Mouse (Mus musculus): ENCODE data around the gene Tmem35b. TPM values are rescaled to one million over a fixed set of nuclear protein-coding genes. Genes with fewer than 3 reads are reported as not detected.

Tmem35b gene
- polyA plus RNA-seq, 1 experiment from 2014 or later: 17.7 TPM

DNA sequence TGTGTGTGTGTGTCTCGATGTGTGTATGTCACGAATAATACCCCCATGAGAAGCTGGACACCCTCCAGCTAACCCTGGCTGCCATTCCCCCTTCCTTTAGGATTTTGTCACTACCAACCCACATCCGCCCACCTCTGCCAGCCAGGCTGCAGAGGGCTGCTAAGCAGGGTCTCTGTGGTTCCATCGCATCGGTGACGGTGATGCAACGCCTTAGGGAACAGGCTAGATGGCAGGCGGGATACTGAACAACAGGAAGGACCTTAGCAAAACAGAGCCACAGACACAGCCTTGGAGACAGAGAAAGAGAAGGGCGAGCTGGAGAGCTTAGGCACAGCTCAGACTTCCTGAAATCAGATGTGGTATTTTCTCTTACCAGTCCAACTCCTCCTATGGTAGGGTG, 55.2 kb downstream of the Tmem35b start:
- peaks cover 27% of the 10 kb centered on the region for H3K4me1 ChIP-seq
- H3K4me3 ChIP-seq (replicated peaks): no peak overlapping the region
- no peaks in the 10 kb centered on the region for H3K27me3 ChIP-seq (replicated peaks)
- no peak overlapping the region for H3K9ac ChIP-seq (replicated peaks)
- H3K9me3 ChIP-seq (replicated peaks): no peaks in the 10 kb centered on the region
- H3K27ac ChIP-seq (replicated peaks): peak overlapping the region; percentile 15; the same call in 1 of the 2 replicates
- H3K36me3 ChIP-seq: no peaks in the 10 kb centered on the region
- H3K4me2 ChIP-seq: no peak overlapping the region
- no peak for ATAC-seq (ENCODE audit: low FRiP score)
- WGBS: 41% methylated on average over 9 of the region's 9 CpGs

Other genes with a start within 250 kb of the Tmem35b start
- 22.6 and 24.9 TPM in 2 replicates for gene Zmym4, start 155.6 kb upstream of the Tmem35b start, polyA plus RNA-seq (2015; fragmentation: Nextera tagmentation; extraction: Ambion mirVana)
- gene Sfpq, start 102.4 kb upstream of the Tmem35b start, polyA plus RNA-seq (2015; fragmentation: Nextera tagmentation; extraction: Ambion mirVana): 67.3 and 67.6 TPM in 2 replicates
- gene Zmym1, start 62.5 kb upstream of the Tmem35b start, polyA plus RNA-seq (2015; fragmentation: Nextera tagmentation; extraction: Ambion mirVana): 24.6 and 25.6 TPM in 2 replicates
- gene Zmym6, start 46.3 kb upstream of the Tmem35b start, polyA plus RNA-seq (2015; fragmentation: Nextera tagmentation; extraction: Ambion mirVana): 31.6 and 33.7 TPM in 2 replicates
- 20.9 and 25.1 TPM in 2 replicates for gene Dlgap3, start 45.5 kb downstream of the Tmem35b start, polyA plus RNA-seq (2015; fragmentation: Nextera tagmentation; extraction: Ambion mirVana)
- 61.7 and 68.9 TPM in 2 replicates for gene Smim12, start 120.1 kb downstream of the Tmem35b start, polyA plus RNA-seq (2015; fragmentation: Nextera tagmentation; extraction: Ambion mirVana)
- 20.4 and 20.5 TPM in 2 replicates for gene Gja4, start 190.3 kb downstream of the Tmem35b start, polyA plus RNA-seq (2015; fragmentation: Nextera tagmentation; extraction: Ambion mirVana)
- 0.59 TPM in 1 of 2 replicates, not detected in the other for gene Gjb3, start 207.2 kb downstream of the Tmem35b start, polyA plus RNA-seq (2015; fragmentation: Nextera tagmentation; extraction: Ambion mirVana)
- 0.13 TPM in 1 of 2 replicates, not detected in the other for gene Gjb4, start 230.4 kb downstream of the Tmem35b start, polyA plus RNA-seq (2015; fragmentation: Nextera tagmentation; extraction: Ambion mirVana)
- gene Gjb5, start 234.5 kb downstream of the Tmem35b start, polyA plus RNA-seq (2015; fragmentation: Nextera tagmentation; extraction: Ambion mirVana): 0.41 and 0.49 TPM in 2 replicates

Data from neural tube, embryonic 15.5 days (tissue).